Mouse (Mus musculus) intestine, embryonic 14.5 days (tissue): ENCODE results near the gene Cacna1e. TPM values are rescaled to one million over a fixed set of nuclear protein-coding genes. Genes with fewer than 3 reads are reported as not detected.

ENCODE experiments used
- ATAC-seq: fragments of 200-750 bp; cut with Nextera tagmentation; replicated peaks from 2 replicates; pipeline ENCODE4 v1.8.0; 2017; ENCODE audit warnings: low read depth, moderate number of reproducible peaks, moderate TSS enrichment, moderate library complexity; ENCODE audit not compliant: low FRiP score, low TSS enrichment
- DNase-seq: peaks from one replicate; pipeline ENCODE4 v3.0.0-alpha.2; 2018; ENCODE audit warnings: low spot score
- H3K27ac ChIP-seq: fragments of 300-500 bp; sonication (generic); 2 replicates; pipeline ENCODE4 v1.5.1; 2014; ENCODE audit warnings: low read depth, mild to moderate bottlenecking, control low read depth
- H3K27me3 ChIP-seq: fragments of 300-500 bp; sonication (generic); replicated peaks from 2 replicates; pipeline ENCODE4 v1.6.1; 2014; ENCODE audit warnings: low read length, control low read depth; ENCODE audit not compliant: control insufficient read depth, insufficient read depth
- H3K36me3 ChIP-seq: fragments of 300-500 bp; sonication (generic); 2 replicates; pipeline ENCODE4 v1.6.1; 2014; ENCODE audit warnings: low read length, control low read depth; ENCODE audit not compliant: control insufficient read depth, insufficient read depth
- H3K4me1 ChIP-seq: fragments of 300-500 bp; sonication (generic); replicated peaks from 2 replicates; pipeline ENCODE4 v1.6.1; 2014; ENCODE audit warnings: low read length, control low read depth, mixed read lengths; ENCODE audit not compliant: control insufficient read depth, insufficient read depth
- H3K4me2 ChIP-seq: fragments of 300-500 bp; sonication (generic); 2 replicates; pipeline ENCODE4 v1.6.1; 2014; ENCODE audit warnings: low read length
- H3K4me3 ChIP-seq: fragments of 300-500 bp; sonication (generic); 2 replicates; pipeline ENCODE4 v1.5.1; 2014; ENCODE audit warnings: low read depth, low read length, control low read depth, mixed read lengths
- H3K9ac ChIP-seq: fragments of 300-500 bp; sonication (generic); 2 replicates; pipeline ENCODE4 v1.6.1; 2014; ENCODE audit warnings: mild to moderate bottlenecking, low read length
- H3K9me3 ChIP-seq: fragments of 300-500 bp; sonication (generic); 2 replicates; pipeline ENCODE4 v1.6.1; 2016; ENCODE audit warnings: low read length, control low read depth; ENCODE audit not compliant: control insufficient read depth
- WGBS: fragments of 180-500 bp; shearing (Covaris S2); extraction: QIAGEN DNeasy Blood & Tissue Kit; methylation state at CpG from one replicate; pipeline ENCODE4 v1.1.7; 2014; 5-methylcytosine and 5-hydroxymethylcytosine counted together
- polyA plus RNA-seq: library from polyadenylated mRNA; unstranded; fragments of >200 nt; fragmentation: Nextera tagmentation; extraction: Ambion mirVana; gene quantifications from 2 replicates; pipeline ENCODE4 v1.2.1, GENCODE M21; 2014

Gene Cacna1e
- polyA plus RNA-seq, 1 experiment from 2014 or later: 2.0 TPM

- no peaks in the 10 kb centered on the region for H3K4me1 ChIP-seq
- no peak overlapping the region for H3K4me3 ChIP-seq
- H3K4me2 ChIP-seq: no peak overlapping the region
- ATAC-seq (no peak), DNase-seq (no peak)
- WGBS: 77% methylated on average over 10 of the region's 10 CpGs
- no peaks in the 10 kb centered on the region for H3K9me3 ChIP-seq
- H3K9ac ChIP-seq: no peak overlapping the region
- H3K27me3 ChIP-seq: no peaks in the 10 kb centered on the region
- H3K36me3 ChIP-seq: no peaks in the 10 kb centered on the region
- no peak overlapping the region for H3K27ac ChIP-seq
These were observed 468.5 kb downstream of the Cacna1e start for GRCm38 (mm10) chr1:154415826-154416225.

GRCm38 (mm10) chr1:154413138-154413537 is 471.2 kb downstream of the Cacna1e start:
- H3K4me3 ChIP-seq: no peak overlapping the region
- H3K4me1 ChIP-seq: no peaks in the 10 kb centered on the region
- ATAC-seq: no peak
- H3K9me3 ChIP-seq: no peaks in the 10 kb centered on the region
- no peaks in the 10 kb centered on the region for H3K36me3 ChIP-seq
- H3K9ac ChIP-seq: no peak overlapping the region
- H3K4me2 ChIP-seq: no peak overlapping the region
- DNase-seq: no peak
- WGBS: 72% methylated on average over 3 of the region's 3 CpGs
- no peaks in the 10 kb centered on the region for H3K27me3 ChIP-seq
- no peak overlapping the region for H3K27ac ChIP-seq

GRCm38 (mm10) chr1:154409051-154409450 is 475.2 kb downstream of the Cacna1e start:
- WGBS: 71% methylated on average over 2 of the region's 2 CpGs
- ATAC-seq (no peak), DNase-seq (no peak)
- Histone ChIP-seq H3K36me3 (no peaks in the 10 kb centered on the region), H3K9me3 (no peaks in the 10 kb centered on the region), H3K27me3 (no peaks in the 10 kb centered on the region), H3K4me3 (no peak overlapping the region), H3K9ac (no peak overlapping the region), H3K4me1 (no peaks in the 10 kb centered on the region), H3K27ac (no peak overlapping the region), H3K4me2 (no peak overlapping the region)

GRCm38 (mm10) chr1:154391979-154392378 is 492.3 kb downstream of the Cacna1e start:
- DNase-seq: no peak
- H3K27ac ChIP-seq: no peak overlapping the region
- H3K9me3 ChIP-seq: no peaks in the 10 kb centered on the region
- no peak overlapping the region for H3K4me3 ChIP-seq
- no peak overlapping the region for H3K4me2 ChIP-seq
- H3K27me3 ChIP-seq: no peaks in the 10 kb centered on the region
- H3K36me3 ChIP-seq: no peaks in the 10 kb centered on the region
- H3K9ac ChIP-seq: no peak overlapping the region
- WGBS: 90% methylated on average over 6 of the region's 6 CpGs
- H3K4me1 ChIP-seq: no peaks in the 10 kb centered on the region
- no peak for ATAC-seq

Other genes starting within 250 kb of the Cacna1e start
- gene Ier5, start 215.1 kb upstream of the Cacna1e start, polyA plus RNA-seq: 6.0 and 6.7 TPM in 2 replicates